ENCODE assay signal across 9 mouse cellular contexts in the genomic region with DNA sequence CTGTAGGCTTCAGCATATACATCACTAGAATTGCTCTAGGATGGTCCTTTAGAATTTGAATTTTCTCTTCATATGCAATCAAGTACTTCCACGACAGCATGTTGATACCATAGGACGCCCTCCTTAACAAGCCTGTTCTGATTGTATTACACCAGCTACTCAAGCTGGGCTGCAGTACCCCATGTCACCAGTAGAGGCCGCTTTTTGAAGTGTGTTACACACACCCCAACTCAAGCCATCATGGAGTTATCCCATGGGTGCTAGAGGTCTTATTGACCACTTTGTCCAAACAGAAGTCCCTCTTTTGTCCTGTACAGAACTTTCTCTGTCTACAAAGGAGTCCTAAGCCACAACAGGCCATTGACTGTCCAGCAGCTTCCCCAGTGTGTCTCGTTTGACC.
A peak's percentile ranks its signal among the peaks of the same experiment; 100 is the strongest.
DNase-seq lines count a peak whose midpoint lies in the region; ATAC-seq and TF ChIP-seq lines count a peak whose summit lies in the region.
"Had no signal": no experiment of that assay in that cellular context is flagged by ENCODE, and none has a peak within 500 bp of the region (broad histone marks: within the 10 kb centered on the region; RNA-seq: fewer than 3 reads in every experiment).

No protein-coding gene starts in this region.

- H3K9me3 ChIP-seq in hindbrain, embryonic 11.5 days (ENCODE audit: control insufficient read depth, low read length) = no peaks in the 10 kb centered on the region
- no peaks in the 10 kb centered on the region for H3K9me3 ChIP-seq in hindbrain, embryonic 16.5 days (ENCODE audit: control insufficient read depth, low read length)
- H3K9me3 ChIP-seq: midbrain, embryonic 12.5 days had no signal

- H3K9ac ChIP-seq in hindbrain, embryonic 11.5 days (ENCODE audit: low read depth, low read length) = no peak overlapping the region
- H3K9ac ChIP-seq in hindbrain, embryonic 16.5 days (ENCODE audit: low read depth, low read length) = no peak overlapping the region
- H3K9ac ChIP-seq: midbrain, embryonic 12.5 days had no signal

- no peak for ATAC-seq in hindbrain, embryonic 11.5 days (ENCODE audit: low FRiP score)
- ATAC-seq in hindbrain, embryonic 16.5 days = no peak

- H3K4me3 ChIP-seq in hindbrain, embryonic 11.5 days (ENCODE audit: low read depth, low read length) = no peak overlapping the region
- H3K4me3 ChIP-seq in hindbrain, embryonic 16.5 days (ENCODE audit: low read length) = no peak overlapping the region
- H3K4me3 ChIP-seq in left cerebral cortex, adult 2 months = no peak overlapping the region
- H3K4me3 ChIP-seq in thymus, adult 2 months (ENCODE audit: control insufficient read depth, insufficient read depth, low read length) = no peak overlapping the region
- H3K4me3 ChIP-seq: midbrain, embryonic 12.5 days had no signal

- H3K27me3 ChIP-seq in hindbrain, embryonic 11.5 days (ENCODE audit: control insufficient read depth, insufficient read depth, low read length) = no peaks in the 10 kb centered on the region
- no peaks in the 10 kb centered on the region for H3K27me3 ChIP-seq in hindbrain, embryonic 16.5 days (replicated peaks; ENCODE audit: control insufficient read depth, insufficient read depth, low read length)
- no peaks in the 10 kb centered on the region for H3K27me3 ChIP-seq in thymus, adult 2 months (ENCODE audit: control insufficient read depth, insufficient read depth, low read length)
- H3K27me3 ChIP-seq: midbrain, embryonic 12.5 days had no signal

- no peaks in the 10 kb centered on the region for H3K36me3 ChIP-seq in hindbrain, embryonic 11.5 days (ENCODE audit: control insufficient read depth, insufficient read depth, low read length)
- no peaks in the 10 kb centered on the region for H3K36me3 ChIP-seq in hindbrain, embryonic 16.5 days (ENCODE audit: control insufficient read depth, insufficient read depth, low read length)
- H3K36me3 ChIP-seq in thymus, adult 2 months (ENCODE audit: control insufficient read depth, insufficient read depth, low read length) = no peaks in the 10 kb centered on the region
- H3K36me3 ChIP-seq: midbrain, embryonic 12.5 days had no signal

- intact Hi-C loops in heart, postnatal 10 days (cut with DNase I) = loop anchor here (2.0 to 5.0 kb wide), 5 partner anchors 86 to 448 kb away; no protein-coding TSS in a partner anchor
- intact Hi-C loops in left cerebral cortex, adult 2 months (cut with DNase I) = loop anchor here (5.0 to 10.0 kb wide), 2 partner anchors 341 to 612 kb away; partner anchors contain the start of gene Zmiz1

- no peak overlapping the region for H3K4me2 ChIP-seq in hindbrain, embryonic 11.5 days (replicated peaks; ENCODE audit: low read depth, low read length)
- no peak overlapping the region for H3K4me2 ChIP-seq in hindbrain, embryonic 16.5 days (ENCODE audit: low read length)
- H3K4me2 ChIP-seq: midbrain, embryonic 12.5 days had no signal

- no peaks in the 10 kb centered on the region; the same call in 1 of the 2 replicates for H3K4me1 ChIP-seq in hindbrain, embryonic 11.5 days (replicated peaks; ENCODE audit: control insufficient read depth, insufficient read depth, low read length)
- peaks cover 3% of the 10 kb centered on the region for H3K4me1 ChIP-seq in hindbrain, embryonic 16.5 days (ENCODE audit: control insufficient read depth, insufficient read depth, low read depth, low read length)
- 0 out of 2 replicates have a peak, but pooled peaks cover 3% of the 10 kb centered on the region for H3K4me1 ChIP-seq in thymus, adult 2 months (replicated peaks; ENCODE audit: control insufficient read depth, insufficient read depth, low read length)

- 55% methylated on average over 4 of the region's 4 CpGs for WGBS in hindbrain, embryonic 11.5 days
- WGBS in hindbrain, embryonic 16.5 days = 57% methylated on average over 4 of the region's 4 CpGs
- 43% methylated on average over 4 of the region's 4 CpGs for WGBS in thymus, adult 2 months

- no peak for TF ChIP-seq POLR2A in thymus, adult 2 months (IDR thresholded peaks at IDR 0.05; ENCODE audit: control insufficient read depth, extremely low read depth, insufficient read depth, low read length, poor library complexity)

- no peak overlapping the region for H3K27ac ChIP-seq in hindbrain, embryonic 11.5 days (ENCODE audit: low read depth, low read length)
- H3K27ac ChIP-seq in hindbrain, embryonic 16.5 days (ENCODE audit: low read depth, low read length) = no peak overlapping the region
- no peak overlapping the region for H3K27ac ChIP-seq in left cerebral cortex, adult 2 months
- H3K27ac ChIP-seq in thymus, adult 2 months (ENCODE audit: control insufficient read depth, insufficient read depth, low read length) = no peak overlapping the region
- H3K27ac ChIP-seq: midbrain, embryonic 12.5 days had no signal

- TF ChIP-seq CTCF in left cerebral cortex, adult 2 months (IDR thresholded peaks at IDR 0.05) = peak; percentile 97
- TF ChIP-seq CTCF in thymus, adult 2 months (IDR thresholded peaks at IDR 0.05; ENCODE audit: borderline replicate concordance, control insufficient read depth, extremely low read depth, insufficient read depth, low read length, poor library complexity) = no peak

- DNase-seq in hindbrain, embryonic 11.5 days (ENCODE audit: low spot score) = peak; percentile 80
- peak; percentile 57 for DNase-seq in adipocyte (ENCODE audit: low spot score)
- peak; percentile 49 to 74 for DNase-seq in cerebellum, postnatal 4 days (ENCODE audit: low spot score in 2 of 2)
- DNase-seq in heart, postnatal 10 days = peak; percentile 80 to 89
- DNase-seq in left cerebral cortex, adult 2 months (ENCODE audit: extremely low spot score in 1 of 2, low spot score in 2 of 2) = peak; percentile 54 to 71
- DNase-seq in naive thymus-derived CD4-positive, alpha-beta T cell, adult 2 months (ENCODE audit: low read depth) = peak; percentile 81
- DNase-seq in thymus, adult 2 months = peak; percentile 82
